Mouse (Mus musculus) kidney, postnatal 36 days (tissue): ENCODE measurements around the gene Mapkapk2.
"Not testable (repeated sequence)": the region's sequence is repeated elsewhere in the genome, so short reads cannot be mapped to it uniquely, and the experiment has no call there.

Experiments used
- DNase-seq, 2 experiments: peaks; one replicate each; pipeline ENCODE4 v3.0.0; 2021 to 2022; ENCODE audit warnings: mixed read lengths in 2 of 2

The Mapkapk2 gene

DNA sequence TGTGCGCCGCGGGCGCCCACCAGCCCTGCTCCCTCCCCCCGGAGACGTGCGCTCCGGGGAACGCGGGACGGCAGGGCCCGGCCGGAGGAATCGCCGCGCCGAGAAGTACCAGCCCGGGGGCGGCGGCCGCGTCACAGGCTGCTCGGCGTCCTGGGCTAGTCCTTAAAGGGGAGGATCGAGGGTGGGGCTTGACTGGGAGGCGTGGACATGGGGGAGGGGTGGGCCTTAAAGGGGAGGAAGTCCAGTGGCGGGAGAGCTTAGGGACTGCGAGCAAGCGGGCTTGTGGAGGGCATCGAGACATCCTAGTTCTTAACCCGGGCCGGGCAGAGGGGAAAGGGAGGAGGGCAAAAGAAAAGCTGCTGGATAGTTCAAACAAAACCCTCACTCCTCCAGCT is at the start of gene Mapkapk2:
Gene Mapkapk2, minus strand, starts transcription at position 127 of the 395 bp plus-strand sequence.
- peak; percentile 95 to 97 for DNase-seq

DNA sequence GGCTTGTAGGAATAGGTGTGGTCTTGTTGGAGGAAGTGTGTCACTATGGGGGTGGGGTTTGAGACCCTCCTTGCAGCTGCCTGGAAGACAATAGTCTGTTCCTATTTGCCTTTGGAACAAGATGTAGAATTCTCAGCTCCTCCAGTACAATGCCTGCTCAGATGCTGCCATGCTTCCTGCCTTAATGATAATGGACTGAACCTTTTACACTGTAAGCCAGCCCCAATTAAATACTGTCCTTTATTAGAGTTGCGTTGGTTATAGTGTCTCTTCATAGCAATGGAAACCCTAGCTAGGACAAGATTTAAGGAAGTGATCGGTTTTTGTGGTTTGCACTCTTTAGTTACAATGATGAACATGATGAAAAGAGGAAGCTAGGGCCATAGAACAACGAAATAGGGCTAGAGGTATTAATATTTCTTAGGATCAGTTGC is 48.6 kb upstream of the Mapkapk2 start:
- no peak for DNase-seq

DNA sequence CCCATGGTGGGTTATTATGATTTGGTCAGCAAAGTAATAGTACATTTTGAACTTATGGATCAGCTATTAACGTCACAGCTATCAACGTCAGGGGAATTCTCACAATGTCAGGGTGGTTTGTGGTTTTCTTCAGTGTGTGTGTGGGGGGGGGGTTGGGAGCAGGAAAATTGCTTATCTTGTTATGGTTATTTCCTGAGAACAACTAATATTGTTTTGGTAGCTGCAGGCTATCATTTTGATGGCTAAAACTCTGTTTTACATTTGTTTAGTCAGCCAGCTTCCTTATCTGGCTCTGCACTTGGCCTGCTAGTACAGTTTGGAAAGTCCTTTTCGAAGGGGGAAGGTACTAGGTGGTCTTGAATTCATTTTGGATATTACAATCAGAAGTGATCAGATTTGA is 47.6 kb upstream of the Mapkapk2 start:
- DNase-seq, result not testable (repeated sequence)

DNA sequence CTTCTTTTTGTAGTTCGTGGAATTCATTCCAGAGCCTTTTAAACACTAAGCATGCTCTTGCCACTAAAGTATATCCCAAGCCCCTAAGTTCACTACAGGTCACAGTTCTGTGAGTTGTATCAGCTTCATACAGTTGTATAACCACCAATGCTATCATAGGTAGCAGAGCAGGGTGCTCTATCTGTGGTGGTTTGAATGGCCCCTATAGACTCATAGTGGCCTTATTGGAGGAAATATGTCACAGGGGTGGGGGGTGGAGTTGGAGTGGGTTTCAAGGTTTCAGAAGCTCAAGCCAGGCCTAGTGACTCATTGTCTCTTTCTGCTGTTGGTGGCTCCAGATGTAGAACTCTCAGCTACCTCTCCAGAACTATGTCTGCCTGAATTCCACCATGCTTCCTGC is 44.8 kb upstream of the Mapkapk2 start:
- DNase-seq, result no peak

DNA sequence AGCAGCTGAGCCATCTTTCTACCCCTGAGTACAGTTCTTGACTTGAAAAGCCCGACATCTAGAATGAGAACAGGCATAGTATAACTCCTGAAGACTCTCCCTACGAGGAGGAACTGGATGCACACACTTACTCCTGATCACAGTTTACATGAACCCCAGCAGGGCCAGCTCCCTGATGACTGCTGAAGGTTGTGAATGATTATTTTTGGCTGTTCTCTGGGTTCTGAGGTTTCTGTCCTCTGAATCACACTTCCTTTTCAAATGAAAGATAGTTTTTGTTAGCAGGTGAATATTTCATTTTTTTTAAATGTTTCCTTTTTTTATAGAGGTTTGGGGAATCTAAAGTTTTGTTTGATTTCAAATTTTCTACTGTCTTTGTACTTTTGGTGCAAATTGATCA is 43.8 kb upstream of the Mapkapk2 start:
- DNase-seq, result no peak

DNA sequence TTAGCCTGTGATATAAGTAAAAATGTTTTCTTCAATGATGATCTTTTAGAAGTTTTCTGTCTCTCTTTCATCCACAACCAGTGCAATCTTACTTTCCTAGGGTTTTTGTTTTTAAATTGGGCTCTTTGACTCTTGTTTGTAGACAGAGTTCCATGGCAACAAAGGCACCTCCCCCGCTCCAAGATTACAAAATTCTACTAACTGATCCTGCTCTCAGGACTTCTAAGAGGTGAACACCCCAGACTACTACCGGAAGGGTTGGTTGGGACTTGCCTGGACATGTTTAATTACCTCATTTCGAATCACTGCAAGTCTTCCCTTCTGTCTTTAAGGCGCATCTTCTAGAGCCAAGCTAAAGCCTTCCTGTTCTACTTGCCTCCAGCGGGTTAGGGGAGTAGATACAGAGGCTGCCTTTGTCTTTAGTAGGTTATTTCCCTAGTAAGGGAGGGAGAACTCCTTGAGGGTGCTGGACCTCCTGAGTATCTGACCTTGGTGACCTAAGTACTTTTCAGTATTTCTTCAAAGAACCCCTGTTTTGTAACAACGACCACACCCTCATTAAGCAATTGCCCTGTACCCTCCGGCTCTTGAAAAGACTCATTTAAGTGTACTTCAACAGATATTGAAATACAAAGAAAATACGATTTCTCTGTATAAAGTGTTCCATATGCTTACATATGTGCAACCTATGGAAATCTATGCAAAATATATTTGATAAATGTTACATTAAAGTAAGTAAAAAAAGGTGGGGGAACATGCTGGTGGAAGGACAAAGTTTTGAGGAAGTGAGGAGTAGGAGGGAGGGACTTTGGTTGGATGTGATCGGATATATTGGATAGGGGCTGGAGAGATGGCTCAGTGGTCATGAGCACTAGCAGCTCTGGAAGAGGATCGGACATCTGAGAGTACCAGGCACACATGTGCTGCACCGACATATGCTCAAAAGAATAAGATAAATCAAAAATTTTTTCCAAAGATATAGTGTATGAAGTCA is 41.8 kb upstream of the Mapkapk2 start:
- no peak for DNase-seq

DNA sequence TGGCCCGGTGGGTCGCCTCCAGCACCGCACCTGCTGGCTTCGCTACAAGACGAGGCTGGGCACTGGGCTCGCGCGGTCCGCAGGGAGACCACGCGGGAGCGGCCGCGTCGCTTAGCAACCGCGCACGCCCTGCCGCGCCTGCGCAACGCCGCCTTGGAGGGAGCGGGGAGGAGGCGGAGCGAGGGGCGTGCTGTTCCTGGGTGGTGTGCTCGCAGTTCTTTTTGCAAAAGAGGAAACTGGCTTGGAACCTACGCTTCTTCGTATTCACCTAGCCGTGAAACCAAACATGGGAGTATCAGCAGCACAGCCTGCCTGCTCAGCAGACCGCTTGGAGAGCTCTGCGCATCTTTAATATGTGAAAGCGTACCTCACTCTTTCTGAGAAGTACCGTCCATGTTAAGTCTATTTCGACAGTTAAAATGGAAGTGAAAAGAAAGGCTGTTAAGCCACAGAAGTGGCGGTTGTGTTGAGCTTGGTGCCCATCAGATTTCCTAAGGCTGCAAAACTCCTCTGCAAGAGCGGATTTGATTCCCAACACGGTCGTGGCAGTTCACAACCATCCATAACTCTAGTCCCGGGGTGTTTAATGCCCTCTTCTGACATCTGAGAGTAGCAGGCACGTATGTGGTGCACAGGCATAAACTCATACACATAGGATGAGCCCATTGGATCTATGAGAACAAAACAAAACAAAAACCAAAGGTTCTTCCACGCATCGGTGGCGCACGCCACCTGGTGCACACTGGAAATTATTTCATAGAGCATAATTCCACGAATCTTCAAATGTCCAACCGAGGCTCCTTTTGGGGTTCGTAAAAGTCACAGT is 40.8 kb upstream of the Mapkapk2 start, which contains the start of gene Dyrk3:
Gene Dyrk3, minus strand, starts transcription at position 150 of the 826 bp plus-strand sequence.
- peak; percentile 93 to 95 for DNase-seq

DNA sequence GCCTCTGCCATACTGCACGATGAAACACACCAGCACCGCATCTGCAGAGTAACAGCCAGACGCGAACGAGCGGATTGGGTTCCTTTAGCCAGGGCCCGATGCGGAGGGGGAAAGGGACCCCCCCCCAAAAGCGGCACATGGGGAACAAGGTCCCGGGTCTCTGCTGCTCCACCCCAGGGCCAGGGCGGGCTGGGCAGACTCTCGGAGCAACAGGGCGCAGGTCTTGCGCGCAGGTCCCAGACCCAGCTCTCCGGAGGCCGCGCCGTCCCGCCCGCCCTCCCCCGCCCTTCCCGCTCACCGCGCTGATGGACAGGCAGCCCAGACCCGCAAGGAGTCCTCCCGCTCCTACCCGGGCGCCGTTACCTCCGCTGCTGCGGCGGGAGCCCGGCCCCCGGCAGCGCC is 40.1 kb upstream of the Mapkapk2 start:
- no peak for DNase-seq

DNA sequence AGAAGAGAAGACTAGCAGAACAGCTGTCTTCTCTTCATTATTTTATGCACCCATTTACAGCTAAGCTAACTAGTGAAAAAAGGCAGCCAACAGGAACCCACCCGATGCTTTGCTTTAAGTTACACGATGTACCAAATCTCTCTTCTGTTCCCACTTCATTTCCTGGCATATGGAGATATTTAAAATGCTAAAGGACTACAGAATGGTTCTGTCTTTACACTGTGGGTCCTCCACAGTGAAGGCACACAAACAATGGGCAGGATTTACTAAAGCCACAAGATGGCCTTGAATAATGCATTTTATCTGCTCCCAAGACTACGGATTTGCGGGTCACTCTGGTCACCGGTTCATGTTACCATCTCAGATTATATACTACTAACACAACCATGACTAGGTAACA is 39.5 kb upstream of the Mapkapk2 start:
- no peak for DNase-seq

DNA sequence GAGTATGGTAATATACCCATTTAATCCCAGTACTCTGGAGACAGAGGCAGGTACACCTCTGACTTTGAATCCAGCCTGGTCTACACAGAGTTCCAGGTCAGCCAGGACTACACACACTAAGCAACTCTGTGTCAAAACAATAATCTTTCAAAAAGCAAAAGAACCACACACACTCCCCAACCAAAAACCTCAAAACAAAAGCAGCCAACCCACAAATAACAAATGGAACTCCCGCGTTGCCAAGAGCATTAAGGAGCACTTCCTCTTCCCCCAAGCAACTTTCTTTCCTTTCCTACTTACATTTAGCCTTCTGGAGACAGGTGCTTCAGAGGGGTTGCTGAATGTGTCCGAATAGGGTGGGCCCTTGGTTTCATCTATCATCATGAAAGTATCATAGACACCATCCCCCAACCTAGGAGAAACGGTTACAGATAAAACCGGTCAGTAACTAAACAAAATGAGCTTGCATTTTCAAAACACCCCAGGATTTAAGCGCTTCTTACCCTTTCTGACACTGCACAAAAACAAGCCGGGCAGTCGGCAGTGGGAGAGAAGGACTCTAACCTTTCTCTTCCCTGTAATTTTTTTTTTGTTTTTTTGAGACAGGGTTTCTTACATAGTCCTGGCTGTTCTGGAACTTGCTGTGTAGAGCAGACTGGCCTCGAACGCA is 38.5 kb upstream of the Mapkapk2 start:
- DNase-seq, result no peak

DNA sequence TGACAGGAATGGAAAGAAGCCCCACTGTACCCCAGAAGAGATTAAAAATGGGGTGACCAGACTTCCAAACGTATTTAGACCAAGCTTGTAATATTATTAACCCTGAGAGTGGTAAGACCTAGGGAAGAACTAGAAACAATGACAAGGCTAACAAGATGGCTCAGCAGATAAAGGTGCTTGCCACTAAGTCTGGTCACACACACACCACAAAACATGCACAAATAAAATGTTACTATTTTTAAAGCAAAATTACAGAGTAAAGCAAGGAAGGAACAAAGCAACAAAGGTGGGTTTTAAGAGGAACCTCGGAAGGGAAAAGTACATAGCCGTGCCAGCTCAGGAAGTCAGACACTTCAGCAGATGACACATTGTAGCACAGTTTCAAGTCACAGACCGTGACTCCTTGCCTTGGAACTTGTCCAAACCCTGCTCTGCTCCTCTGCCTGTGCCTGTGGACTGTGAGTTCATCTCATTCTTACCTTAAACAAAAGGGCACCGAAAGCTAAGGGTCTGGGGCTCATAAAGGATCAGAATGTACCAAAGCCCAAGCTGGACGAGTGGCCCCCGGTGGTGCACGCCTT is 37.4 kb upstream of the Mapkapk2 start:
- peak; percentile 74 to 76 for DNase-seq

DNA sequence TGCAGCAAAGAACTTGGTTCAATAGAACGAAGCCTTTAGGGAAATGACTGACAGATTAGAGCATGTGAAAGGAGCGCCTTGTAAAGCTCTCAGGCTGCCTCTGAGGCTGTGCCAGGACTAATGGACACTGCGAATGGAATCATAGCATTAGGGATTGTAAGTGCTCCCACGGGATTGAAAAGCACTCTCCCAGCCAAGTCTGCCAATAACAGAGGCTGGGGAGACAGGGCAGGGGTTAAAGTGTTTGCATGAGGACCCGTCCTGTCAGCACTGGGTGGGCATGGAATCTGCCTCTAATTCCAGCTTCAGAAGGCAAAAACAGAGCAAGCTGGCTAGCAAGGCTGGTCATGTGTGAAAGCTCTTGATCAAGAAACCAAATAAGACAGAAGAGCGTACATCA is 36.6 kb upstream of the Mapkapk2 start:
- DNase-seq, result no peak

DNA sequence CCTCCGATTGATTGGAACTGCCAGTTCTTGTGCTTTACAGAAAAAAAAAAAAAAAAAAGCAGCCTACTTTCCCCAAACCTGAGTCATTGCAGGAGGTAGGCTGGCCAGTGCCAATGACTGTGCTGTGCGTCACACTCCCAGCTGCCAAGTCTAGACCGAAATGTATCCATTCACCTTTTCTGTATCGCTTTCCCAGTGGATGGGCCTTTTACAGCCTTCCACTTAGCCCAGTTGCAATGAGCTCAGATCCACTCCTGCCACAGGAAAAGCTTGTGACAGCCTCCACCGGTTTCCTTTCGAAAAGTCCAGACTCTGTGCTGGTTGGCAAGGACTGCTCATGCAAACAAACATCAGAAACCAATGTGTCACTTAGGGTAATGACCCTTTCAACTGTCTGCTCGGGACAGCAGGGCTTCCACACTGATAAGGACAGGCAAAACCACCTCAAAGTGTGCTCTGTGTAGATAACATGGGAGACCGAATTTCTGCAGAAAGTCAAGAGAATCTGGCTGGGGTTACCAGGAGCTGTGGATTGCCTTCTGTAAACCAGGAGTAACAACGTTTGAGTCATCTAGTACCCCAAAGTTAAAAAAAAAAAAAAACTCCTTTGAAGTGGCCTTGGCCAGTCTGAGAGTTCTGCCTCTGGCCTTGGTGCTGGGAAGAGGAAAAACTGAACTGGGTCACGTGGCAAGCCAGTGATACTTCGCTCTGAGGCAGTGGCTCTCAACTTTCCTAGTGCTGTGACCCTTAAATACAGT is 28.5 kb upstream of the Mapkapk2 start:
- DNase-seq, result no peak

DNA sequence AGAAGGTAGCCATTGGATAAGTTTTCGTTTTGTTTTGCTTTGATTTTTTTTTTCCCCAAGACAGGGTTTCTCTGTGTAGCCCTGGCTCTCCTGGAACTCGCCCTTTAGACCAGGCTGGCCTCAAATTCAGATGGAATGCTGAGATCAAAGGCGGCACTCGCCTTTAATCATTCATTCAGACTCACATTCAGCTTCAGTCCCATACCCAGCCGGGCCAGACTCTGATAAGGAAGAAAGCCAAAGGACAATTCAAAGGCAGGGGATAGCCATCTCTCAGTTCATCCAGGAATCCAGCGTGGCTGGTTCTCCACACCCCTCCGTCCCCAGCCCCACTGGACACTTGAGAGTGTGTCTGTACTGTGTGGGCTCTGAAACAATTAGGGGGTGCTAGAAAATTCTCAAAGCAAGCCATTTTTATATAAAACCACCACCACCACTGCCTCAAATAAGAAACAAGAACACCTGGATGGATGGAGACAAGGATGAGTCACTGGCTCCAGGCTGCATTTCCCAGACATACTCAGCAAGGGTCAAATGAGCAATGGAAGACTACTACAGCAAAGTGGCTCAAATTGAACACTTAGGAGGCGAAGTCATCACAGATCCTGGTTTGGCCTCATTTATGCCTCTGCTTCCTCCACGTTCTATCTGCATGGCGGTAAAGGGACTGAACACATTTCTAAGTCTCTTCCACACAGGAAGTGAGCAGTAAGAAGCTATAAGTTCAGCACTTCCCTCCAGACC is 26.1 kb upstream of the Mapkapk2 start:
- DNase-seq, result no peak

DNA sequence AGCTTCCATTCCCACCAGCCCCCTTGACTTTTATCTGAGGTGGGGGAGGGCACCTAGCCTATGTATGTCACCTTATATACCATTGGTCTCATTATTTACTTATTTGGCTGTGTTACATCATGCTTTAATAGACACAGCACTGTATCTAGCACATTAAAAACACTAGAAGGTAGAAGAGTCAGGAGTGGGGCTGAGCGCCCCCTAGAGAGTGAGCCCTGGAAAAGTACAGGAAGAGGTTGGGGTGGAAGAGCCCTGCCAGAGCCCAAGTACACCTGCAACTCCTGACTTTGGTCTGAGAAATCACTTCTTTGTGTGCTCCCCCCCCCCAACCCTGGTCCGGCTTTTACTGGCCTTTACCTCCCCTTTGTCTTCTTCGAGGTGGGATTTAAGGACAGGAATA is 24.4 kb upstream of the Mapkapk2 start:
- peak in 1 of 2 experiments; percentile 67 for DNase-seq

DNA sequence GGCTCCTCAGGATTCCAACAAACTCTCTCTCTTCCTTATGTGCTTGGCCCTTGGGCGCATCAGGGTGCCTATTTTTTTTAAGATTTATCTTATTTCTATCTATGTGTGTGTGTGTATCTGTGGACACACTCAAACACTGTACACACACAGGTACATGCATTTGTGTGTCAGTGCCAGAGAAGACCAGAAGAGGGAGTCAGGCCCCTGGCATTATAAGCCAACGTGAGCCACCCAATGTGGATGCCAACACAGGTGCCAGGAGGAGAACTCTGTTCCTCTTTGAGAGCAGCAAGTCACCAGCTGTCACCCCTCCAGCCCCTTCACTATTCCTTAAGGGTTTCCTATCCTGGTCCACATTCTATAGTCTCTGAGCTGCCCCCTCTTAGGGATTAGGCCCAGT is 21.4 kb upstream of the Mapkapk2 start:
- peak in 1 of 2 experiments; percentile 70 for DNase-seq

DNA sequence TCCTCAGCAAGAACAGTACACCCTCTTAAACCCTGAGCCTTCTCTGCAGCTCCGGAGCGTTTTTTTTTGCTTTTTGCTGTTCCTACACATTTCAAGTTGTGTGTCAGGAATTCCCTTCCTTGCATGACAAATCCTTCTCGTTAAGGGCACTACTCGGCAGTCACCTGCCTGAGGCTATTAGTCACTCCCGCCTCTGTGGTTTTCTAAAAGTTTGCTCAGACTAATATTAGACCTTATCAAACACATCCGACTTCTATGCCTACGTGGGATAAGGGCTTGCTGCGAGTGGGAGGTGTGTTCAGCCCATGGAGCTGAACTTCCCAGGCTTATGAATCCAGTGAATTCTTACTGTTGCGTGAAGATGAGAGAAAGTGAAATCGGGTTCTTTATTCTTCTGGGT is 20.9 kb upstream of the Mapkapk2 start:
- no peak for DNase-seq

DNA sequence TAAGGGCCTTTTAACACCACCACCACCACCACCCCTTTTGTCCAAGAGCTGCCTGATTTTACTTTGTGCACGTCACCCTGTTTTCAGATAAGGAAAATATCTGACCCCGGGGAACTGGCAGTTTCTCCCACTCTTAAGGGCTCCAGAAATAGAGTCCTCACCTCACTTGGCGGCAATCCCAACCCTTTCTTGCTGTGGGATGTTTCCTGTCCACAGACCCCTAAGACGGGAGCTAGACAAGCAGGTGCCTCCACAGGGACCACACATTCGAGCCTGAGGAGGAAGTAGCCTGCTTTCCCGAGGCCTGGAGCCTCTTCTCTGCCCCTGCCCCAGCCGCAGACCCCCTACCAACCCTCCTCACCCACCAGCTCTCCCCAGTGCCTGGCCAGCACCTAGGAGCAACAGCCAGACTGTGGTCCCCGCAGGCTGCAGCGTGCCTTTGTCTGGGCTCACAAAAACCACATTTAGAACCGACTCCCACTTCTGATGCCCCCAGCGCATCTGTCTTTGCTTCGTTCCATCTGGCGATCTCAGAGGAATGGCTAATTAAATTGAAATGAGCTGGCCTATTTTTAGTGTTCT is 18.9 kb upstream of the Mapkapk2 start:
- no peak for DNase-seq

DNA sequence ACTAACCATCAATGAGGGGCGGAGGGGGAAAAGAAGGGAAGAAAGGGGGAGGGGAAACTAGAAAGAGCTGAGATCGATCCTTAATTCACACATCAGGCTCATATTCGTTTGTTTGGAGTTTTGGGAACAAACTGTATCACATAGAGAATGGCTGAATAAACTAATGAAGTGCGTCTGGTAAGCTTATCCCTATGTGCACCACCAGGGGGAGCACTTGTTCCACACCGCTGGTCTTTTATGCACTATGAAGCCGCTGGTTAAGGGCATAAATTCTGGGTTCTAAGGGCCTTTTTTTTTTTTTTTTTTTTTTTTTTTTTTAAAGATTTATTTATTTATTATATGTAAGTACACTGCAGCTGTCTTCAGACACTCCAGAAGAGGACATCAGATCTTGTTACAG is 18.3 kb upstream of the Mapkapk2 start:
- peak; percentile 63 to 84 for DNase-seq

DNA sequence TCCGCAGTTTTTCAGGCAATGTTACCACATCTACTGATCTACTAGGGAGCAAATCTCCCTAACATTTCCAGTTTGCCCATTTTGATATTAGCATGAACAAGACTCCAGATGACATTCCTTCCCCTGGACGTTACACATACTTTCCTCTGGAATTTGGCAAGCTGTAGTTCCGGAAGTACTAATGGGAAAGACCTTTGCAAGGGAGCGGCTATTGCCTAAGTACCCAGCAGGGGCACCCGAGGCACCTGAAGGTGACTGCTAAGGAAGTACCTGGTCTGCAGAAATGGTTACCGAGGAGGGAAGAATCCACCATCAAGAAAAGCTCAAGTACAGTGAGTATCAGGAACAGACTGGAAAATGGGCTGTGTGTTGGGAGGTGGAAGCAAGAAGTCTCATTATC is 14.9 kb upstream of the Mapkapk2 start:
- DNase-seq, result peak; percentile 80 to 82
